Mouse (Mus musculus) cerebellum, adult (tissue): ENCODE results near the gene Dusp16.

Experiments used
- ATAC-seq: cut with Nextera tagmentation; 2 replicates; pipeline ENCODE4 v1.9.2; 2017; ENCODE audit warnings: mild to moderate bottlenecking, moderate library complexity, mixed read lengths; ENCODE audit not compliant: insufficient number of reproducible peaks, low FRiP score, low TSS enrichment

The Dusp16 gene

GRCm38 (mm10) chr6:134745876-134746275 lies 46.5 kb downstream of the Dusp16 start:
- ATAC-seq, result no peak

- ATAC-seq, result no peak
Observed at GRCm38 (mm10) chr6:134743568-134743967, 48.9 kb downstream of the Dusp16 start.

- ATAC-seq, result no peak
Observed at GRCm38 (mm10) chr6:134736853-134737252, 55.6 kb downstream of the Dusp16 start.

GRCm38 (mm10) chr6:134733800-134734221 lies 58.6 kb downstream of the Dusp16 start:
- no peak for ATAC-seq

- no peak for ATAC-seq
Observed at GRCm38 (mm10) chr6:134732813-134733212, 59.6 kb downstream of the Dusp16 start.

- no peak for ATAC-seq
Observed at GRCm38 (mm10) chr6:134730978-134731377, 61.4 kb downstream of the Dusp16 start.

- ATAC-seq, result no peak
Observed at GRCm38 (mm10) chr6:134725406-134725805, 67.0 kb downstream of the Dusp16 start.

- ATAC-seq, result no peak
Observed at GRCm38 (mm10) chr6:134723833-134724553, 68.4 kb downstream of the Dusp16 start.

- ATAC-seq, result no peak
Observed at GRCm38 (mm10) chr6:134723326-134723725, 69.1 kb downstream of the Dusp16 start.

GRCm38 (mm10) chr6:134722906-134723305 lies 69.5 kb downstream of the Dusp16 start:
- no peak for ATAC-seq

GRCm38 (mm10) chr6:134721729-134722269 lies 70.6 kb downstream of the Dusp16 start:
- no peak for ATAC-seq

- ATAC-seq, result no peak
Observed at GRCm38 (mm10) chr6:134720150-134720549, 72.3 kb downstream of the Dusp16 start.

GRCm38 (mm10) chr6:134719156-134719555 lies 73.3 kb downstream of the Dusp16 start:
- ATAC-seq, result no peak

GRCm38 (mm10) chr6:134718668-134719065 lies 73.8 kb downstream of the Dusp16 start:
- ATAC-seq, result no peak

GRCm38 (mm10) chr6:134717886-134718667 lies 74.3 kb downstream of the Dusp16 start:
- no peak for ATAC-seq

- ATAC-seq, result no peak
Observed at GRCm38 (mm10) chr6:134716168-134716587, 76.2 kb downstream of the Dusp16 start.

GRCm38 (mm10) chr6:134713897-134714296 lies 78.5 kb downstream of the Dusp16 start:
- no peak for ATAC-seq

- ATAC-seq, result no peak
Observed at GRCm38 (mm10) chr6:134713321-134713720, 79.1 kb downstream of the Dusp16 start.

- no peak; the same call in 1 of the 2 replicates for ATAC-seq
Observed at GRCm38 (mm10) chr6:134710020-134710419, 82.4 kb downstream of the Dusp16 start.

- no peak for ATAC-seq
Observed at GRCm38 (mm10) chr6:134706467-134706866, 86.0 kb downstream of the Dusp16 start.

- no peak for ATAC-seq
Observed at GRCm38 (mm10) chr6:134703053-134703690, 89.3 kb downstream of the Dusp16 start.
